Mouse (Mus musculus) midbrain, postnatal 0 days (tissue): Measurements from ENCODE around the gene Napb. TPM values are rescaled to one million over a fixed set of nuclear protein-coding genes. Genes with fewer than 3 reads are reported as not detected.

Experiments
- ATAC-seq: fragments of 200-750 bp; cut with Nextera tagmentation; 2 replicates; pipeline ENCODE4 v1.8.0; 2017; ENCODE audit warnings: moderate number of reproducible peaks, mild to moderate bottlenecking, moderate TSS enrichment, moderate library complexity; ENCODE audit not compliant: low FRiP score
- DNase-seq: peaks from one replicate; pipeline ENCODE4 v3.0.0-alpha.2; 2015; ENCODE audit warnings: low spot score
- H3K27ac ChIP-seq: fragments of 300-500 bp; sonication (generic); 2 replicates; pipeline ENCODE4 v1.5.1; 2014; ENCODE audit warnings: low read depth, mild to moderate bottlenecking, low read length, mixed read lengths
- H3K27me3 ChIP-seq: fragments of 300-500 bp; sonication (generic); 2 replicates; pipeline ENCODE4 v1.6.1; 2014; ENCODE audit warnings: low read length, control low read depth, mixed read lengths; ENCODE audit not compliant: insufficient read depth
- H3K36me3 ChIP-seq: fragments of 300-500 bp; sonication (generic); 2 replicates; pipeline ENCODE4 v1.6.1; 2014; ENCODE audit warnings: low read length, control low read depth, mixed read lengths; ENCODE audit not compliant: insufficient read depth
- H3K4me1 ChIP-seq: fragments of 300-500 bp; sonication (generic); 2 replicates; pipeline ENCODE4 v1.6.1; 2014; ENCODE audit warnings: mild to moderate bottlenecking, control low read depth, antibody characterized with exemption, low read length, mixed read lengths; ENCODE audit not compliant: insufficient read depth
- H3K4me2 ChIP-seq: fragments of 300-500 bp; sonication (generic); 2 replicates; pipeline ENCODE4 v1.6.1; 2014; ENCODE audit warnings: low read depth, mild to moderate bottlenecking, low read length, mixed read lengths; ENCODE audit not compliant: poor library complexity, severe bottlenecking
- H3K4me3 ChIP-seq: fragments of 300-500 bp; sonication (generic); 2 replicates; pipeline ENCODE4 v1.5.1; 2014; ENCODE audit warnings: low read depth, mild to moderate bottlenecking, low read length, moderate library complexity
- H3K9ac ChIP-seq: fragments of 300-500 bp; sonication (generic); replicated peaks from 2 replicates; pipeline ENCODE4 v1.6.1; 2014; ENCODE audit warnings: mild to moderate bottlenecking, low read length, moderate library complexity, mixed read lengths; ENCODE audit not compliant: poor library complexity, severe bottlenecking
- H3K9me3 ChIP-seq: fragments of 300-500 bp; sonication (generic); 2 replicates; pipeline ENCODE4 v1.6.1; 2016; ENCODE audit warnings: low read length, control low read depth
- CTCF ChIP-seq: IDR thresholded peaks from 2 replicates; pipeline ENCODE4 v1.5.1; 2016; ENCODE audit warnings: antibody characterized with exemption, mild to moderate bottlenecking
- WGBS: fragments of 180-500 bp; shearing (Covaris S2); extraction: QIAGEN DNeasy Blood & Tissue Kit; methylation state at CpG from one replicate; pipeline ENCODE4 v1.1.7; 2014; 5-methylcytosine and 5-hydroxymethylcytosine counted together
- polyA plus RNA-seq: library from polyadenylated mRNA; unstranded; fragments of >200 nt; fragmentation: Nextera tagmentation; extraction: Ambion mirVana; gene quantifications from 2 replicates; pipeline ENCODE4 v1.2.1, GENCODE M21; 2015
- total RNA-seq: library from RNA; depleted of rRNA; stranded (reverse); fragments of >200 nt; gene quantifications from 2 replicates; pipeline ENCODE4 v1.2.3, GENCODE M21; 2014

Napb gene
- total and polyA plus RNA-seq, 2 experiments from 2014 or later = 127 to 147 TPM

DNA sequence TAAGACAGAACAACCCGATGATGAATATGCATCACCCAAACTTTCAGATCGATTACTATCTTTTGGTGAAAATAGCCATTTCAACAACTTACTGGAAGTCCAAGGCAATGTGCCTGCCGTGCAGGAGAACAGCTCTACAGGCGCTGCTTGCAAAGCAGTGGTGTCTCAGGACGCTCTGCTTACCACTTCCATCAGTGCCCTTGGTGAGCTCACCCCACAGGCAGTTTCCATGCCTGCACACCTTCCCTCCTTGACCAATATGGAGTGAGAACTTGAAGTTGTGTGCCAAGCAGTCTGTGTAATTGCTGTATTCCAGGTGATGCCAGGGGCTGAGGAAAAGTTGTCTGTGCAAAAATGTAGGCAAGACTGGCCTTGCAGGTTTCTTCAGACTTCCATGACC lies 41.5 kb downstream of the Napb start:
- Histone ChIP-seq H3K36me3 (peaks cover 58% of the 10 kb centered on the region), H3K27ac (no peak overlapping the region), H3K27me3 (no peaks in the 10 kb centered on the region), H3K4me3 (no peak overlapping the region), H3K4me1 (no peaks in the 10 kb centered on the region), H3K9me3 (no peaks in the 10 kb centered on the region), H3K9ac (no peak overlapping the region), H3K4me2 (no peak overlapping the region)
- WGBS = 95% methylated on average over 5 of the region's 5 CpGs
- no peak for TF ChIP-seq CTCF
- no peak for DNase-seq
- no peak for ATAC-seq

DNA sequence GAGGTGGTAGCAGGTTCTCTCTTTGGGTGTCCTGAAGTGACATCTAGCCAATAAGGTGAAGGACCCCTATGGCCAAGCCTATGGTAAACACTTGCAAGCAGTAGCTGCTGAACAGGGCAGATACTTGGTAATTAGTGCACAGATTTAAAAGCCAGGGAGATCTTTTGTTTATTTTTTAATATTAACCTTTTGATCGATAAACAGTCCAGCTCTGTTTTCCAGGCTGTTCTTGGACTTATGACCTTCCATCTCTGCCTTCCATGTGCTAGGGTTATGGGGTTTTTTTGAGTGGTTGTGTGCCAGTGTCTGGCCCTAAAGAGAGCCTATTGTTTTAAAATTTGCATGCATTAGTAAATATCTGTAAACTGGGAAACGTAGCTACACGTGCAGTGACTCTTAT lies 42.0 kb downstream of the Napb start:
- 93% methylated on average over 3 of the region's 3 CpGs for WGBS

DNA sequence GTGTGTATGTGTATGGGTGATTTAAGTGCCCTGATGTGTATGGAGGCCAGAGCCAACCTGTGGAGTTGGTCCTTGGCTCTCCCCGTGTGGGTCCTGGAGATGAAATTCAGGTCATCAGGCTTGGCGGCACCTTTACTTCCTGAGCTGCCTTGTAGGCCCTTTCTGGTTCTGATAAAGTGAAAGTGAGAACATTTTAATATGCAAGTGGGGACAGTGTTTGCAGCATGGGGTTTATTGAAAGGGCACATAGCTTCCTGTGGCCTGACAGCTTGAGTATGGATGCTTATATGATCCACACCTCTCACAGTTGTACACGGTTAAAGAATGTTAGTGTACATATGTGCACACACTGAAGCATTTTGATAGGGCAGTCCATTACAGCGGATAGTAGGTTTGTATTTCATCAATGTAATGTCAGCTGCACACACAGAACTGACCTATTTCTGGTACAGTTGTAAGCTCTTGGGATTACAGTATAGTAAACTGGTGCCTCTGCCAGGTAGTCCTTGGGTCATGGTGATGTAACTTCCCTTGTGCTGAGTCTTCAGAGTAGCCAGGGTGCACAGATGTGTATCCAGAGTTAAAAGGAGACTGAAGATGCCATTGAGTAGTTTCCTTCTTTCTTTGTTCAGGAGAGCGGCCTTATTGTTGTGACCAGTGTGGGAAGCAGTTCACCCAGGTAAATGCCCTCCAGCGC lies 42.7 kb downstream of the Napb start:
- DNase-seq = no peak
- no peak overlapping the region for H3K4me3 ChIP-seq
- no peak overlapping the region for H3K27ac ChIP-seq
- no peaks in the 10 kb centered on the region for H3K4me1 ChIP-seq
- H3K9ac ChIP-seq = no peak overlapping the region
- no peak for TF ChIP-seq CTCF
- WGBS = 93% methylated on average over 6 of the region's 6 CpGs
- H3K27me3 ChIP-seq = no peaks in the 10 kb centered on the region
- no peak overlapping the region for H3K4me2 ChIP-seq
- no peak for ATAC-seq
- H3K9me3 ChIP-seq = no peaks in the 10 kb centered on the region
- peaks cover 58% of the 10 kb centered on the region for H3K36me3 ChIP-seq

More for the DNA sequence above, 42.0 kb downstream of the Napb start:
- Histone ChIP-seq H3K36me3 (peaks cover 53% of the 10 kb centered on the region), H3K4me3 (no peak overlapping the region), H3K4me2 (no peak overlapping the region), H3K9me3 (no peaks in the 10 kb centered on the region), H3K27me3 (no peaks in the 10 kb centered on the region), H3K27ac (no peak overlapping the region), H3K9ac (no peak overlapping the region), H3K4me1 (no peaks in the 10 kb centered on the region)
- DNase-seq = no peak
- no peak for ATAC-seq
- no peak for TF ChIP-seq CTCF

DNA sequence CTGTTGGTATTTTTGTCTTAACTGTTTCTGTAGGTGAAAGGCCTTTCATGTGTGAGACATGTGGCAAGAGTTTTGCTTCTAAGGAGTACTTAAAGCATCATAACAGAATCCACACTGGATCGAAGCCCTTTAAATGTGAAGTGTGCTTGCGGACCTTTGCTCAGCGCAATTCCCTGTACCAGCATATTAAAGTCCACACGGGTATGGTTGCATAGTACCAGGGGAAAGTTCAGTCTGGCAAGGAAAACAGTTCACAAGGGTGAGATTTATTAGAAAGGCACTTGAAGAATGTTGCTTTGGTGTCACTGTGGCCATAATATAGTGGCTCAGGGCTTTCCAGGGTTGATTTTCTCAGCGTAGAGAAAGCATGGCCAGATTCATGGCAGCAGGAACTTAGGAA lies 44.3 kb downstream of the Napb start:
- no peak overlapping the region for H3K9ac ChIP-seq
- H3K27me3 ChIP-seq = no peaks in the 10 kb centered on the region
- TF ChIP-seq CTCF = no peak
- no peak for DNase-seq
- 92% methylated on average over 5 of the region's 5 CpGs for WGBS
- no peaks in the 10 kb centered on the region for H3K9me3 ChIP-seq
- H3K4me1 ChIP-seq = 0 out of 2 replicates have a peak, but pooled peaks cover 2% of the 10 kb centered on the region
- no peak overlapping the region for H3K4me3 ChIP-seq
- no peak overlapping the region for H3K27ac ChIP-seq
- no peak for ATAC-seq
- H3K4me2 ChIP-seq = no peak overlapping the region
- H3K36me3 ChIP-seq = peaks cover 54% of the 10 kb centered on the region

DNA sequence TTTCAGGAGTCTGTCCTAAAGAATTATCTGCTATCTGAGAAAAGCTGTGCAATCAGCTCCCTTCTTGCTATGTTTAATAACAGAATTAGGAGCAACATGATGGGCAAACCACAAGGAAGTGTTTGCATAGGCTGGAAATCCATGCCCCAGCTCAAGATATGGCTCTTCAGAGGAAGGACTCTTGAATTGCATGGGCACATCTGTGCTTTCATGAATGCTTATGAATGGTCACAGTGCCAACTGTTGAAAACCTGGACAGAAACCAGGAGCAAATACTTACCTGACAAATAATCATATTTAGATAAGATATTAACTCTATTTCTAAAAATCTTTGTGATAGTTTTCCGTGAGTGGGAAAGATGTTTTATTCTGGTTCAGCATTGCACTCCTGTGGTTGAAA lies 45.4 kb downstream of the Napb start:
- Histone ChIP-seq H3K4me1 (peaks cover 8% of the 10 kb centered on the region; the same call in 1 of the 2 replicates), H3K4me2 (no peak overlapping the region), H3K9ac (no peak overlapping the region), H3K4me3 (no peak overlapping the region), H3K27me3 (no peaks in the 10 kb centered on the region), H3K9me3 (no peaks in the 10 kb centered on the region), H3K27ac (no peak overlapping the region), H3K36me3 (peaks cover 49% of the 10 kb centered on the region)
- ATAC-seq (no peak), DNase-seq (no peak)
- TF ChIP-seq CTCF = no peak
- 94% methylated on average over 1 of the region's 1 CpGs for WGBS

DNA sequence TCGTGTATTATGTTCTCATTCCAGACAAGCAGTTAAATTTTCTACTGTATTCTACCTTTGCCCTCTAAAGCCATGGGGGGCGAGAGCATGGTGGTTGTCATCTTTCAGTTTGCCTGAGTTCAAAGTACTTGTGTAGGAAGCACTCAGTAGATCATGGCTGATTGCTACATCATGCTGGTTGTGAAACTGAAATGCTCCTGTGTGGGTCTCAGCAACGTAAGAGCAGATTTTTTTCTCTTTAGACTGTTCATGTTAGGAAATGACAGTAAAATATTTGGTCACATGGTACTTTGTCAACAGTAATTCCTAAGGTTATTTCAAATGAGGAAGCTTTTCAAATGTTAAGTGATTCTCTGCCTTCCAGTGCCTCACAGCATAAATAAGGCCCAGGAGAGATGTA lies 46.6 kb downstream of the Napb start:
- TF ChIP-seq CTCF = no peak
- no peaks in the 10 kb centered on the region for H3K27me3 ChIP-seq
- H3K36me3 ChIP-seq = peaks cover 37% of the 10 kb centered on the region
- no peak overlapping the region for H3K4me2 ChIP-seq
- DNase-seq (no peak), ATAC-seq (no peak)
- no peaks in the 10 kb centered on the region for H3K9me3 ChIP-seq
- no peak overlapping the region for H3K9ac ChIP-seq
- peaks cover 12% of the 10 kb centered on the region; the same call in 1 of the 2 replicates for H3K4me1 ChIP-seq
- H3K27ac ChIP-seq = no peak overlapping the region
- 86% methylated on average over 3 of the region's 3 CpGs for WGBS
- H3K4me3 ChIP-seq = no peak overlapping the region
